Mouse (Mus musculus) hindbrain, embryonic 13.5 days (tissue): ENCODE measurements around the gene Ccdc28b. TPM values are rescaled to one million over a fixed set of nuclear protein-coding genes. Genes with fewer than 3 reads are reported as not detected.
A peak's percentile ranks its signal among the peaks of the same experiment; 100 is the strongest.

Experiments
- ATAC-seq: fragments of 200-750 bp; cut with Nextera tagmentation; 2 replicates; pipeline ENCODE4 v1.8.0; 2017; ENCODE audit warnings: moderate TSS enrichment; ENCODE audit not compliant: low FRiP score
- H3K27ac ChIP-seq: fragments of 300-500 bp; sonication (generic); 2 replicates; pipeline ENCODE4 v1.5.1; 2015; ENCODE audit warnings: inconsistent platforms, mild to moderate bottlenecking, moderate library complexity
- H3K27me3 ChIP-seq: fragments of 300-500 bp; sonication (generic); 2 replicates; pipeline ENCODE4 v1.6.1; 2015; ENCODE audit warnings: mild to moderate bottlenecking, inconsistent platforms
- H3K36me3 ChIP-seq: fragments of 300-500 bp; sonication (generic); 2 replicates; pipeline ENCODE4 v1.6.1; 2015; ENCODE audit warnings: mild to moderate bottlenecking, inconsistent platforms
- H3K4me1 ChIP-seq: fragments of 300-500 bp; sonication (generic); replicated peaks from 2 replicates; pipeline ENCODE4 v1.6.1; 2015; ENCODE audit warnings: inconsistent platforms
- H3K4me2 ChIP-seq: fragments of 300-500 bp; sonication (generic); 2 replicates; pipeline ENCODE4 v1.6.1; 2015; ENCODE audit warnings: inconsistent platforms, mild to moderate bottlenecking, moderate library complexity
- H3K4me3 ChIP-seq: fragments of 300-500 bp; sonication (generic); 2 replicates; pipeline ENCODE4 v1.5.1; 2015; ENCODE audit warnings: mild to moderate bottlenecking, inconsistent platforms
- H3K9ac ChIP-seq: fragments of 300-500 bp; sonication (generic); 2 replicates; pipeline ENCODE4 v1.6.1; 2015; ENCODE audit warnings: mild to moderate bottlenecking, inconsistent platforms
- H3K9me3 ChIP-seq: fragments of 300-500 bp; sonication (generic); 2 replicates; pipeline ENCODE4 v1.6.1; 2016; ENCODE audit warnings: inconsistent platforms
- WGBS: fragments of 180-500 bp; shearing (Covaris S2); methylation state at CpG from one replicate; pipeline ENCODE4 v1.1.7; 2015; 5-methylcytosine and 5-hydroxymethylcytosine counted together
- polyA plus RNA-seq: library from polyadenylated mRNA; unstranded; fragments of >200 nt; fragmentation: Nextera tagmentation; extraction: Ambion mirVana; gene quantifications from 2 replicates; pipeline ENCODE4 v1.2.1, GENCODE M21; 2015

The Ccdc28b gene
- polyA plus RNA-seq, 1 experiment from 2014 or later = 130 TPM

DNA sequence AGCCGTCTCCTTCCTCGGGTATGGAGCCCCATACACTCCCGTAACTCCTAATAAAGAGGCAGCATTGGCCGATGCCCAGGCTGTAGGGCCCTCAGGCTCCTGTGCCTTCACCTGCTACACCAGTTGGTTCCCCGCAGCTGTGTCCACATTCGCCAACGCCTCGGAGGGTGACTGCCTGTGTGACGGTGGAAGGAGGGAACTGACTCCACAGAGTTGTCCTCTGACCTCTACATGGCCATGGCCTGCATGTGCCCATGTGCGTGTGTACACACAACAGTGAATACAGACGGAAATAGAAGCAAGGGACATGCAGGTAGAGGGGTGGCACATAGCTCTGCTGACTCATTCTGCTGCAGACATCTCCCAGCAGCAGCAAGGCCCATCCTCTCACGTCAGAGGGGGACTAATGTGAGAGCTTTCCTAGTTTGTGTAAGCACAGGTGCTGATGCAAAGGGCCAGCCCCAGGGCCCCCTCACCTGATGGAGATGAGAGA, 14.6 kb downstream of the Ccdc28b start:
- Histone ChIP-seq H3K4me1 (no peaks in the 10 kb centered on the region; the same call in 1 of the 2 replicates), H3K9ac (no peak overlapping the region), H3K9me3 (no peaks in the 10 kb centered on the region), H3K27me3 (no peaks in the 10 kb centered on the region), H3K36me3 (peaks cover 53% of the 10 kb centered on the region), H3K4me3 (no peak overlapping the region), H3K4me2 (no peak overlapping the region), H3K27ac (no peak overlapping the region)
- WGBS = 86% methylated on average over 12 of the region's 12 CpGs
- no peak for ATAC-seq

GRCm38 (mm10) chr4:129608426-129609025, 15.2 kb downstream of the Ccdc28b start:
- Histone ChIP-seq H3K4me3 (no peak overlapping the region), H3K4me2 (no peak overlapping the region), H3K27ac (peak overlapping the region; percentile 60), H3K36me3 (peaks cover 54% of the 10 kb centered on the region), H3K9me3 (no peaks in the 10 kb centered on the region), H3K9ac (peak overlapping the region; percentile 46; the same call in 1 of the 2 replicates), H3K27me3 (no peaks in the 10 kb centered on the region), H3K4me1 (no peaks in the 10 kb centered on the region; the same call in 1 of the 2 replicates)
- WGBS = 42% methylated on average over 7 of the region's 7 CpGs
- ATAC-seq = peak; percentile 83

DNA sequence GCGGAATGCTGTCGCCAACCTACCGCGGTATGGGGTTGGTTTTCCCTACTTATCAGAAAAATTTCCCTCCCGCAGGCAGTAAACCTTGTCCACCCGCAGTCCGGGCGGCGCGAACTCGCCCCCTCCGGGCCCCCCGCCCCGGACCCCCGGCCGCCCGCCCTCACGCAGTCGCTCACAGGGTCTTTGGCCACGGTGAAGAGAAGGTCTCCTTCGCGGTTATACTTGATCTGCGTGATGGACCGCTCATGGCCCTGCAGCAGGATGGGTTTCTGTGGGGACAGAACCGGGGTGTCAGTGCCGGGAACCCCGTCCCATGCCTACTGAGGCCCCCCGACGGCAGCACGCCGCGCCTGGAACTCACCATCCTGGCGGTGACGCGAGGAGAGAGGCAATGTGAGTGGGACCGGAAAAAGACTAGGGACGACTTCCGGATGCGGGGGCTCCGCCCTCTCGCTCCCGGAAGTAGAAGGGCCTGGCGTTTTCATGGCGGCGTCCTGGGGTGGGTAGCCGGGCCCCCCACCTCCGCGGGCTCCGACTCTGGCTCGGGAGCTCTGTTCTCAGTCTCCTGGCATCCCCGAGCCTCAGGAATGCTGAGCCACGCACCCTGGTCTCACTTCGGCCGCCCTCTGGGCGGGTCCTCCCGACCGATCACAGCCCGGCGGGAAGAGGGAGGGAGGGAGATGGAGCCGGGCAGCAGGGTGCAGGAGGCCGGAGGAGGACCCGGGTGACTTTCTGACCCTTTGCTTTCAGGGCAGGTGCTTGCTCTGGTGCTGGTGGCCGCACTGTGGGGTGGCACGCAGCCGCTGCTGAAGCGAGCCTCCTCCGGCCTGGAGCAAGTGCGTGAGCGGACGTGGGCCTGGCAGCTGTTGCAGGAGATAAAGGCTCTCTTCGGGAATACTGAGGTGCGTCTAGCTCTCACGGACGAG, 23.3 kb downstream of the Ccdc28b start, which contains the start of the genes Eif3i and Tmem234:
Eif3i (minus strand) TSS at position 416 of the 926 bp plus-strand sequence.
Tmem234 (plus strand) TSS at position 436 of the 926 bp plus-strand sequence.
- Histone ChIP-seq H3K9me3 (no peaks in the 10 kb centered on the region), H3K27ac (peak within 1 kb of the TSS; percentile 86), H3K4me2 (peak within 1 kb of the TSS; percentile 88), H3K4me1 (peaks cover 37% of the 10 kb centered on the region), H3K27me3 (no peaks in the 10 kb centered on the region), H3K36me3 (peaks cover 61% of the 10 kb centered on the region), H3K9ac (peak within 1 kb of the TSS; percentile 95), H3K4me3 (peak within 1 kb of the TSS; percentile 99)
- ATAC-seq = peak; percentile 90
- under 1% methylated on average over 74 of the region's 74 CpGs for WGBS

DNA sequence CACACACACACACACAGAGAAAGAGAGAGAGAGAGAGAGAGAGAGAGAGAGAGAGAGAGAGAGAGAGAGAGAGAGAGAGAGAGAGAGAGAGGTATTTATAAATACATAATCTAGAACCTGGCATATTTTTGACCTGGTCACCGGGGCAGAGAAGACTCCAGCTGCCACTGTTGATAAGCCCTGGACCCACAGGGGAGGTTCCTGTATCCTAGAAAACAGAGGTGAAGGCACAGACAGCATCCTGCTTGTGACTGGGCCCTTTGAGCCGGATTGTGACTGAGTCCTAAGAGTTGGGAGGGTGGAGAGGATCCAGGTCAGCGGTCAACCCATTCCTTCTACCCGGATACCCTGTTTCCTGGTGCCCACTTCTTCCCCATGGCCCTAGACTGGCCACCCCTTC, 34.9 kb downstream of the Ccdc28b start:
- ATAC-seq = no peak
- Histone ChIP-seq H3K4me3 (no peak overlapping the region), H3K9ac (no peak overlapping the region), H3K9me3 (no peaks in the 10 kb centered on the region), H3K27ac (0 out of 2 replicates have a peak overlapping the region, but pooled peaks have one; percentile 18), H3K4me2 (no peak overlapping the region), H3K4me1 (peaks cover 8% of the 10 kb centered on the region), H3K27me3 (no peaks in the 10 kb centered on the region), H3K36me3 (peaks cover 40% of the 10 kb centered on the region)
- WGBS = 83% methylated on average over 4 of the region's 4 CpGs

DNA sequence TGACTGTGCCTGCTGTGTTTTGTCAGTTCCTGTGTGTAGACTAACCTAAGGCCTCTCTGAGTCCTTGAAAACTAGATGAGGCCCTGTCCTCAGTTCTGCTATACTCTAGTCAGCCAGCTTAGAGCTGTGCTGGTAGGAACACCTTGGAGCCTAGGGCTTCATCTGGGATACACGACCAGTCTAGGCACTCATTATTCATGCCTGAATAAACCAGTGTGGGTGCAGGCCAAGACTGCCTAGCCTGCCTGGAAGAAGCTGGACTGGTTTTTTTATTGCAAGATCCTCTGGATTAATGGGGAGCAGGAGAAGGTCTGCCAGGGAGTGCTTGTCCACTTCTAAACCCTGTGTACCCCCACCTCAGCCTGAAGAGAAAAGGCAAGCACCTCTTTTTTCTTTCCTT, 36.8 kb downstream of the Ccdc28b start:
- peaks cover 21% of the 10 kb centered on the region for H3K36me3 ChIP-seq
- 37% methylated on average over 1 of the region's 1 CpGs for WGBS
- no peaks in the 10 kb centered on the region for H3K9me3 ChIP-seq
- no peak overlapping the region for H3K4me3 ChIP-seq
- no peak overlapping the region for H3K4me2 ChIP-seq
- H3K9ac ChIP-seq = no peak overlapping the region
- H3K27me3 ChIP-seq = no peaks in the 10 kb centered on the region
- H3K4me1 ChIP-seq = peaks cover 8% of the 10 kb centered on the region
- no peak for ATAC-seq
- no peak overlapping the region for H3K27ac ChIP-seq

DNA sequence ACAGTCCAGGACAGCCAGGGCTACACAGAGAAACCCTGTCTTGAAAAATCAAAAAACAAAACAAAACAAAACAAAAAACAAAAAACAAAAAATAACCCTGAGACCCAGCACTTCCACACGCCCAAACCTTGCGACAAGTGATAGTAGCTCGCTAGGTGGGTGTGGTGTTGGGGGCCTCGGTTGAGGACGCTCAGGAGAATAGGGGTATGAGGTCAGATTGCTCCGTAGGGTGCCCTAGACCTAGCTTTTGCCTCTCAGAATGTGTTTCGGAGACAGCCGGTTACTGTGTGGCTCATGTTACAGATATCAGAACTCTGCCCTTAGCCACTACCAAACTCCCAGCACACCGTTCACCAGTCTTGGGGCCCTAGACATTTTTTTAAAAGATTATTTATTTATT, 38.0 kb downstream of the Ccdc28b start:
- no peaks in the 10 kb centered on the region for H3K27me3 ChIP-seq
- no peak overlapping the region for H3K9ac ChIP-seq
- H3K9me3 ChIP-seq = no peaks in the 10 kb centered on the region
- H3K36me3 ChIP-seq = peaks cover 9% of the 10 kb centered on the region
- no peak overlapping the region for H3K4me3 ChIP-seq
- no peak for ATAC-seq
- H3K27ac ChIP-seq = no peak overlapping the region
- WGBS = 84% methylated on average over 9 of the region's 9 CpGs
- H3K4me1 ChIP-seq = peaks cover 8% of the 10 kb centered on the region
- H3K4me2 ChIP-seq = 0 out of 2 replicates have a peak overlapping the region, but pooled peaks have one; percentile 52

- Histone ChIP-seq H3K4me1 (peaks cover 8% of the 10 kb centered on the region), H3K4me3 (peak overlapping the region; percentile 33), H3K4me2 (peak overlapping the region; percentile 52), H3K9me3 (no peaks in the 10 kb centered on the region), H3K36me3 (peaks cover 2% of the 10 kb centered on the region), H3K27me3 (no peaks in the 10 kb centered on the region), H3K9ac (peak overlapping the region; percentile 46), H3K27ac (0 out of 2 replicates have a peak overlapping the region, but pooled peaks have one; percentile 12)
- no peak for ATAC-seq
- WGBS = 3% methylated on average over 36 of the region's 36 CpGs
Measured at GRCm38 (mm10) chr4:129584884-129585608, 38.7 kb downstream of the Ccdc28b start.

DNA sequence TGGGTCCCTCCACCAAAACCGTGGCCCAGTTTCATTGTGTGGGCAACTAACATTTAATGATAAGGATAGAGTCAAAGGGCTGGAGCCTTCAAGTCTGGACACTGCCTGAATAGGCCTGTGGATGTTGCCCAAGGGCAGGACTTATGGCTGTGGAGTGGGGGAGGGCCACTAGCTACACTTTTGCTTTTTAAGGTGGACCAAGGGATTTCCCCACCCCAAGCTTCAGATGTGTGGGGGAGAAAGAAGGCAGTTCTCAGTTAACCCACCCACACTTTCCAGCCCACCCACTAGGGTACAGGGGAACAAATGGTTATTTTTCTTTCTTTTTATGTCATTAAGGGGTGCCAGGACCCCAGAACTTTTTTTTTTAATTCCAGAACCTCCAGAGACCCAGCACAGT, 39.4 kb downstream of the Ccdc28b start:
- peak overlapping the region; percentile 52 for H3K4me2 ChIP-seq
- H3K27me3 ChIP-seq = no peaks in the 10 kb centered on the region
- H3K36me3 ChIP-seq = no peaks in the 10 kb centered on the region
- peak overlapping the region; percentile 33; the same call in 1 of the 2 replicates for H3K4me3 ChIP-seq
- no peak overlapping the region for H3K27ac ChIP-seq
- WGBS = 69% methylated on average over 1 of the region's 1 CpGs
- no peak overlapping the region for H3K9ac ChIP-seq
- no peaks in the 10 kb centered on the region for H3K9me3 ChIP-seq
- H3K4me1 ChIP-seq = peaks cover 8% of the 10 kb centered on the region
- ATAC-seq = no peak

DNA sequence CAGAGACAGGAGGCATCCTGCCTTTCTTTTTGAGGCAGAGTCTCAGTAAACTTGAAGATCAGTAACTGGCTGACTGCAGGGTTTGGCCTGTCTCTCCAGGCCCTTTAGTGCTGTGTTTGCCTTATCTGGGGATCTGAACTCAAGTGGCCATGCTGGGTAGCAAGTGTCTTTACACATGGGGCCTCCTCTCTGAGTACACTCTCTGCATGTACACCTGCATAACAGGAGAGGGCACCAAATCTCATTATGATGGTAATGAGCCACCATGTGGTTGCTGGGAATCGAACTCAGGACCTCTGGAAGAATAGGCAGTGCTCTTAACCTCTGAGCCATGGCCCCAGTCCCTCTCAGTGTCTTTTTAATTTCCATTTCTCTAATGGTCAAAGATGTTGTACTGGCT, 41.5 kb downstream of the Ccdc28b start:
- Histone ChIP-seq H3K4me2 (no peak overlapping the region), H3K27me3 (0 out of 2 replicates have a peak, but pooled peaks cover 5% of the 10 kb centered on the region), H3K9ac (no peak overlapping the region), H3K9me3 (no peaks in the 10 kb centered on the region), H3K27ac (no peak overlapping the region), H3K36me3 (no peaks in the 10 kb centered on the region), H3K4me3 (no peak overlapping the region), H3K4me1 (peaks cover 9% of the 10 kb centered on the region)
- ATAC-seq = no peak
- 80% methylated on average over 1 of the region's 1 CpGs for WGBS

GRCm38 (mm10) chr4:129580347-129580746, 43.4 kb downstream of the Ccdc28b start:
- no peaks in the 10 kb centered on the region for H3K9me3 ChIP-seq
- no peak overlapping the region for H3K9ac ChIP-seq
- no peak overlapping the region for H3K4me3 ChIP-seq
- no peaks in the 10 kb centered on the region for H3K36me3 ChIP-seq
- ATAC-seq = no peak
- H3K27me3 ChIP-seq = 0 out of 2 replicates have a peak, but pooled peaks cover 5% of the 10 kb centered on the region
- H3K4me1 ChIP-seq = peaks cover 14% of the 10 kb centered on the region
- WGBS = 80% methylated on average over 6 of the region's 7 CpGs
- no peak overlapping the region for H3K4me2 ChIP-seq
- H3K27ac ChIP-seq = no peak overlapping the region

GRCm38 (mm10) chr4:129578466-129578865, 45.3 kb downstream of the Ccdc28b start, which contains the start of gene Fam167b:
Gene Fam167b, minus strand, starts transcription at chr4:129578549.
- H3K4me1 ChIP-seq = peaks cover 7% of the 10 kb centered on the region; the same call in 1 of the 2 replicates
- H3K9ac ChIP-seq = peak within 1 kb of the TSS; percentile 57; the same call in 1 of the 2 replicates
- no peak within 1 kb of the TSS for H3K27ac ChIP-seq
- H3K4me2 ChIP-seq = peak within 1 kb of the TSS; percentile 25; the same call in 1 of the 2 replicates
- 0 out of 2 replicates have a peak, but pooled peaks cover 5% of the 10 kb centered on the region for H3K27me3 ChIP-seq
- no peak within 1 kb of the TSS for H3K4me3 ChIP-seq
- H3K9me3 ChIP-seq = no peaks in the 10 kb centered on the region
- 81% methylated on average over 5 of the region's 5 CpGs for WGBS
- no peak for ATAC-seq
- no peaks in the 10 kb centered on the region for H3K36me3 ChIP-seq
